Mouse (Mus musculus) limb, embryonic 10.5 days (tissue): ENCODE results near the gene Eid2. TPM values are rescaled to one million over a fixed set of nuclear protein-coding genes. Genes with fewer than 3 reads are reported as not detected.

Experiments
- DNase-seq: peaks from one replicate; pipeline ENCODE4 v3.0.0-alpha.2; 2017; ENCODE audit warnings: low spot score
- H3K27ac ChIP-seq: fragments of 300-500 bp; sonication (generic); 2 replicates; pipeline ENCODE4 v1.5.1; 2016; ENCODE audit warnings: mild to moderate bottlenecking
- H3K27me3 ChIP-seq: fragments of 300-500 bp; sonication (generic); 2 replicates; pipeline ENCODE4 v1.6.1; 2016; ENCODE audit warnings: low read depth, mild to moderate bottlenecking; ENCODE audit not compliant: poor library complexity, severe bottlenecking
- H3K36me3 ChIP-seq: fragments of 300-500 bp; sonication (generic); 2 replicates; pipeline ENCODE4 v1.6.1; 2016; ENCODE audit warnings: mild to moderate bottlenecking, moderate library complexity
- H3K4me1 ChIP-seq: fragments of 300-500 bp; sonication (generic); 2 replicates; pipeline ENCODE4 v1.6.1; 2016
- H3K4me3 ChIP-seq: fragments of 300-500 bp; sonication (generic); 2 replicates; pipeline ENCODE4 v1.5.1; 2016; ENCODE audit warnings: mild to moderate bottlenecking, moderate library complexity
- H3K9me3 ChIP-seq: fragments of 300-500 bp; sonication (generic); replicated peaks from 2 replicates; pipeline ENCODE4 v1.6.1; 2016; ENCODE audit warnings: mild to moderate bottlenecking
- WGBS: fragments of 180-500 bp; shearing (Covaris S2); methylation state at CpG from one replicate; pipeline ENCODE4 v1.1.7; 2016; 5-methylcytosine and 5-hydroxymethylcytosine counted together
- polyA plus RNA-seq: library from polyadenylated mRNA; unstranded; fragments of >200 nt; fragmentation: Nextera tagmentation; extraction: Ambion mirVana; gene quantifications from 2 replicates; pipeline ENCODE4 v1.2.1, GENCODE M21; 2016

Eid2 gene
- polyA plus RNA-seq, 1 experiment from 2014 or later = 2.9 TPM

DNA sequence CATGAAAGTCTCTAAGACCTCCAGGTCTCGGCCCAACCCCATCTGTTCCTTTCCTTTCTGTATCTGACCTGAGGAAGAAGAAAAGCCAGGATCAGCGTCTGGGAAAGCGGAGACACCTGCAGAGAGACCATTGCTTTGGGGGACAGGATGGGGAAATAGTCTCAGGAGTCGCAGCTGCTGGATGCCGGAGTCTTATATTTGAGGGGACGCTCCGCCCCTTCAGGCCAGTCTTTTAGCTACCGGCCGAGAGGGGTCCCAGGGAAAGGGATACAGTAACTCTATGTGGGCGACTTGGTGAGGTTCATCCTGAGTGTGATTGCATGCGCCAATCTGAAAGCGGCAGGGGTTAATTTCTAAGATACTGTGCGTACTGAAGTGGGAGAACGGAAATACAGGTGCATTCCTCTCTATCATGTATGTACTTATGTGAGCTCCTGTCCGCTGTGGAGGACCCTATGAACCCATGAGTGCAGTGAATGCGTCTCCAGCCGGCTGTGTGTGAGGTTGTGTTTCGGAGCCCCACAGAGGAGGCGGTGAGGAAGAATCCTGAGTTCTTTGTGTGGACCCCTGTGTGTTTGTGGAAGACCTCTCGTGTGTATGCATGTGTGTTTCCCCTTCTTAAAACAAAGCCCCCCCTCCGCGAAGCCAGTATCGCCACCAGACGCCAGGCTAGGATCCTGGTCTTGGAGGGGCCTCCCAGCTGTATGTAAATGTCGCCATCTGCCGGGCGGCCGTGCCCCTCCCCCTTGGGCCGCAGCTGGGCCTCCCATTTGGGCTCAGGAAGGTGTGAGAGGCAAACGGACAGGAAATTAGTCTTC, 34.1 kb downstream of the Eid2 start, which contains the start of gene Dll3:
TSS of gene Dll3 (minus strand) at position 623 of the 818 bp plus-strand sequence.
- peaks cover 69% of the 10 kb centered on the region for H3K27me3 ChIP-seq
- H3K27ac ChIP-seq = peak within 1 kb of the TSS; percentile 50
- peaks cover 27% of the 10 kb centered on the region for H3K4me1 ChIP-seq

DNA sequence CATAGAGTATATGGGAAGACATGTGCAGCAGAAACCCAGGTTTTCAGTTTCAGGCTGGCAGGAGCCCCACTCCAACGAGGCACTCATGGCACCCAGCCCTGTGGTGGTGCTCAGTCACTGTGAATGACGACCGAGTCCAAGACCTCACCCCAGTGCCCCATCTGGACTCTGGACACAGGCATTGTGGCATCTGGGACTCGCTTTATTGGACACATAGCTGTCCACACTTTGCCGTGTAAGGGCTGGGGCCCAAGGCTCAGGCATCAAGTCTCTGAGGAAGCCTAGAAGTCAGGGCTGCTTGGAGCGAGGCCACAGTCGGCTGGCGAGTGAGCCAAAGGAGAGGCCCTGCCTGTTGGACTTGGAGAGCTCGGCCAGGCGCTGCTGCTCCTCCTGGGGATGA, 38.0 kb downstream of the Eid2 start:
- WGBS = 93% methylated on average over 10 of the region's 10 CpGs
- Histone ChIP-seq H3K36me3 (peaks cover 68% of the 10 kb centered on the region), H3K27me3 (peaks cover 31% of the 10 kb centered on the region), H3K4me1 (peaks cover 31% of the 10 kb centered on the region), H3K4me3 (no peak overlapping the region), H3K27ac (no peak overlapping the region), H3K9me3 (no peaks in the 10 kb centered on the region)
- DNase-seq = no peak

More for the DNA sequence above, 34.1 kb downstream of the Eid2 start, which contains the start of gene Dll3:
- Histone ChIP-seq H3K36me3 (peaks cover 30% of the 10 kb centered on the region), H3K9me3 (no peaks in the 10 kb centered on the region), H3K4me3 (peak within 1 kb of the TSS; percentile 48)
- DNase-seq = peak; percentile 83
- WGBS = under 1% methylated on average over 30 of the region's 30 CpGs

DNA sequence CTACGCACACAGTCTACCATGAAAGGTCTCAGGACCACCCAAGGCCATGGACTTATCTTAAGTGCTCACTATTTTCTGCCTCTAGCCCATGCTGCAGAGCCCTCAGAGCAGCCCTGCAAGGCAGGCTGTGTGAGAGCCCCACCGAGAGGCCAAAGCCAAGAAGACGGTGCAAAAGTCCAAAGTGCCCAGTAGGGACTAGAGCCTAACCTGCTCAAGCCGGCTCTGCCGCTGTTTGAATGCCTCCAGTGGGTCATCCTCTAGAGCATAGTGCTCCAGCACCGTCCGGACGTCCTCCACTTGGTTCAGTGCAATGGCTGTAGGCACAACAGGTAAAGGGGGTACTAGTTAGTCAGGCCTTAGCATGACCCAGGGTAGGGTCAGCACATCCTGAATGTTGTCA, 38.5 kb downstream of the Eid2 start:
- H3K27ac ChIP-seq = no peak overlapping the region
- H3K36me3 ChIP-seq = peaks cover 68% of the 10 kb centered on the region
- peaks cover 34% of the 10 kb centered on the region for H3K4me1 ChIP-seq
- no peak for DNase-seq
- 93% methylated on average over 8 of the region's 8 CpGs for WGBS
- H3K27me3 ChIP-seq = peaks cover 25% of the 10 kb centered on the region
- H3K9me3 ChIP-seq = no peaks in the 10 kb centered on the region
- no peak overlapping the region for H3K4me3 ChIP-seq

DNA sequence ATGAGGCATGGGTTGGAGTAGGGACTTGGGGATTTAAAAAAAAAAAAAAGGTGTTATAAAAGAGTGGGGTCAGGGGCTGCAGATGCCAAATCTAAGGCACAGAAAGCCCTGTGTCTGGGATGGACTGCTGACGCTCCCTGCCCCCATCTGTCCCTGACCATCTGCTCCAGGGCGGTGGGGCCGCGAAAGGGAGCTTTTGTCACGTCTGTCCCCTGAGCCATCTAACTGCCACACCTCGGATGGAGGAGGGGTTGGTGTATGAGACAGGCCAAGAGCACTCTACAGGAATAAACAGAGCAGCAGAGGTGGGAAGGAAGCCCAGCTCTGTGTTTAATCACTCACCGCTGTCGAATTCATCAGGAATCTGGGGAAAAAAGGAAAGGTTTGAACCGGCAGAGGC, 42.1 kb downstream of the Eid2 start:
- H3K4me3 ChIP-seq = no peak overlapping the region
- 38% methylated on average over 9 of the region's 9 CpGs for WGBS
- peaks cover 68% of the 10 kb centered on the region for H3K36me3 ChIP-seq
- no peak for DNase-seq
- peaks cover 20% of the 10 kb centered on the region for H3K4me1 ChIP-seq
- H3K27ac ChIP-seq = no peak overlapping the region
- no peaks in the 10 kb centered on the region for H3K9me3 ChIP-seq
- H3K27me3 ChIP-seq = no peaks in the 10 kb centered on the region

DNA sequence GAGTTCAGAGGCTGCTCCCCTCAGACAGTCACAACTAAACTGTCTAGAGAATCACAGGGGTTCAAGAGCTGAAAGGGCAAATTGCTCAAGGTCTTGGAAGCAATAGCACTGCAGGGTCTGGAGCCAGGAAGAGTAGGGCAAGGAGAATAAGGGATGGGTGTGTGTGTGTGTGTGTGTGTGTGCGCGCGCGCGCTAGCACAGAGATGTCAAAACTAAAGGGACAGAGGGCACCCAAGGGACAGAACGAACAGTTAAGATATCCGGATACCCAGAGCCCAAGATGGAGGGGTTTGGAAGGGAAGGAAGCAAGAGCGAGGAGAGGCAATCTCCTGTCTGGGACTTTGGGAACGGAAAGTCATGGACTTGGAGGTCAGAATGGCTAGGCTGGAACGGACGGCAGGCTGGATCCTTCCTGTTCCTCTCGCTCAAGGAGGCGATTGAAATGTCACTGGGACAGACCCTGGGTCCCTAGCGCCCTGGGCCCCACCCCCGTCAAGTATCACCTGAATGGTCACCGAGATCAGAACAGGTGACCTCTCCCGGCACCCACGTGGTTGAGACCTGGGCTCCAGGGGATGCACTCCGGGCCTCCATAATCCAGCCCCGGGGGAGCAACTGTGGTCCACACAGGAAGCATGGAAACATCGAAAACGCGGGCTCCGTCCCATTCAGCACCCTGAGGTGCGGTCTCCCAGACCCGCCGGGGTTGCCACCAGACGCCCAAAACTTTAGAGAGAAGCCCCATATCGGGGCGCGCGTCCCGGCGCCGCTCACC, 43.7 kb downstream of the Eid2 start:
- WGBS = 6% methylated on average over 35 of the region's 35 CpGs
- peaks cover 20% of the 10 kb centered on the region for H3K4me1 ChIP-seq
- peak overlapping the region; percentile 84 for H3K4me3 ChIP-seq
- H3K27me3 ChIP-seq = no peaks in the 10 kb centered on the region
- H3K36me3 ChIP-seq = peaks cover 68% of the 10 kb centered on the region
- no peaks in the 10 kb centered on the region for H3K9me3 ChIP-seq
- DNase-seq = no peak
- H3K27ac ChIP-seq = peak overlapping the region; percentile 93

DNA sequence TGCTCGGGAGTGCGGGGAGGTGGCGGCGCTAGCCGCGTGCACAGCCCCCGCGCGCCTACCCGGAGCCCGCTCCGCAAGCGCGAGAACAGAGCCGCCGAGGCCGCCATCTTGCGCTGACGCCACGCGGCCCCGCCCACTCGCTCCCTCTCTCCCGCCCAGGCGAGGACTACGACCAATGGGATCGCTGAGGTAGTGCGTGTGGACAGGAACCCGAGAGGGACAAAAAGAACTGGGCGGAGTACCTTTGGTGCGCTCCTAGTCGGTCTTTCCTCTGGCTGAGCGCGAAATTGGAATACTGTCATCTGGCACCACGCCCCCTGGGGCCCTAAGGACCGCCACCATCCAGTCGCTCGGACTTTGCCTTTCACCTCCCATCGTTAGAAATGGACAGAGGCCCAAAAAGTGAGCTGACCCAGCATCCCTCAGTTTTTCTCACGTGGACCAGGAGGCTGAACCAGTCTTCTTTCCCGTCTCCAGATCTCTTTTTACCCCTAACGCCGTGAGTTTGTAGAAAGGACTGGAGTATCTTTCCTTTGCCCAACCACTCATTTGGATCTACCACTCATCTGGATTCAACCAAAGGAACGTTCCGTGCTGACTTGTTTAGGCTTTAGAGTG, 44.4 kb downstream of the Eid2 start, which contains the start of gene Timm50:
TSS of gene Timm50 (minus strand) at position 147 of the 618 bp plus-strand sequence.
- DNase-seq = peak; percentile 96
- peak within 1 kb of the TSS; percentile 93 for H3K27ac ChIP-seq
- peak within 1 kb of the TSS; percentile 84 for H3K4me3 ChIP-seq
- no peaks in the 10 kb centered on the region for H3K27me3 ChIP-seq
- peaks cover 68% of the 10 kb centered on the region for H3K36me3 ChIP-seq
- H3K9me3 ChIP-seq = no peaks in the 10 kb centered on the region
- WGBS = under 1% methylated on average over 45 of the region's 45 CpGs
- peaks cover 20% of the 10 kb centered on the region for H3K4me1 ChIP-seq

DNA sequence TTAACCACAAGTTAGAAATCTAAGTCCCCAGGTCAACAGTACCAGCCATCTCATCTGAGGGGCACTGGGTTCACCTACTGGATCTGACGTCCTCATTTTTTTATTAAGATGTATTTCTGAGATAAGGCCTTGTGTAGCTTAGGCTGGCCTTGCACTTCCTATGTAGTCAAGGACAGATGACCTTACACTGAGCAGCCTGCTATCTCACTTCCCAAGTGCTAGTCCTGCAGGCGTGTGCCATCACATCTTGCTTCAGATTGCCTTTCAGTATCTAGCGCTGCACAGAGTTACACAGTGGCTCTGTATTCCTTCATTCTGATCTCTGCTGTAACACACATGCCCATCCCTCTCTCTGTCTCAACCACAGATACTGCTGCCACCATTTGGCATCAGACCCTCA, 50.4 kb downstream of the Eid2 start:
- no peaks in the 10 kb centered on the region for H3K9me3 ChIP-seq
- no peak overlapping the region for H3K27ac ChIP-seq
- DNase-seq = no peak
- H3K4me1 ChIP-seq = no peaks in the 10 kb centered on the region
- no peak overlapping the region for H3K4me3 ChIP-seq
- peaks cover 92% of the 10 kb centered on the region for H3K36me3 ChIP-seq
- no peaks in the 10 kb centered on the region for H3K27me3 ChIP-seq
- WGBS = 89% methylated on average over 3 of the region's 3 CpGs

DNA sequence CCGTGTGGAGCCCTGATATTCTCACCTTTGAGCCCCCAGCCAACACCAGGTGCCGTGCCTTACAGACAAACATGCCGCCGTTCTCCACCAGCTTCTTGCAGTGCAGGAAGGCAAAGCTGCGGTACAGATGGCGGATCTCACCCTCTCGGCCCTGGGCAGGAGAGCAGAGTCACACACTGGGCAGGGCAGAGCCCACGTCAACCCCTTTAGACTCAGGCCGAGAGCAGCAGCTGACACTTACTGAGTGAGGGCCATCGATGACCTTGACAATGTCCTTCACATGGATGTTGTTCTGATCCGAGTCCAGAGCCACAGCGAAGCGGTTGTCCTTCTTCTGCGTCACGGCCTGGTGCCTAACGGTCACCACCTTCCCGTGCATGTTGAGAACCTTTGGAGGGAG, 51.0 kb downstream of the Eid2 start:
- Histone ChIP-seq H3K27ac (no peak overlapping the region), H3K4me3 (no peak overlapping the region), H3K36me3 (peaks cover 99% of the 10 kb centered on the region), H3K4me1 (no peaks in the 10 kb centered on the region), H3K27me3 (no peaks in the 10 kb centered on the region), H3K9me3 (no peaks in the 10 kb centered on the region)
- 92% methylated on average over 17 of the region's 17 CpGs for WGBS
- DNase-seq = no peak

Other genes starting within 250 kb of the Eid2 start
- 438 and 454 TPM in 2 replicates for gene Psmc4, start 217.8 kb upstream of the Eid2 start, polyA plus RNA-seq
- gene Fcgbp, start 196.6 kb upstream of the Eid2 start, polyA plus RNA-seq = 0.31 and 0.36 TPM in 2 replicates
- gene 9530053A07Rik, start 138.4 kb upstream of the Eid2 start, polyA plus RNA-seq = 0.01 TPM in 1 of 2 replicates, not detected in the other
- gene Fbl, start 98.2 kb upstream of the Eid2 start, polyA plus RNA-seq = 166 and 214 TPM in 2 replicates
- gene Dyrk1b, start 88.4 kb upstream of the Eid2 start, polyA plus RNA-seq = 13.4 and 21.0 TPM in 2 replicates
- gene Eid2b, start 9.9 kb downstream of the Eid2 start, polyA plus RNA-seq = 7.6 and 11.2 TPM in 2 replicates
- gene Selenov, start 23.3 kb downstream of the Eid2 start, polyA plus RNA-seq = not detected in 2 replicates
- 0.56 and 2.3 TPM in 2 replicates for gene Dll3, start 34.4 kb downstream of the Eid2 start, polyA plus RNA-seq
- gene Timm50, start 44.2 kb downstream of the Eid2 start, polyA plus RNA-seq = 223 and 243 TPM in 2 replicates
- 123 and 124 TPM in 2 replicates for gene Supt5, start 70.9 kb downstream of the Eid2 start, polyA plus RNA-seq
- 972 and 1,174 TPM in 2 replicates for gene Rps16, start 82.8 kb downstream of the Eid2 start, polyA plus RNA-seq
- gene Plekhg2, start 104.7 kb downstream of the Eid2 start, polyA plus RNA-seq = 90.5 and 118 TPM in 2 replicates
- gene Zfp36, start 112.4 kb downstream of the Eid2 start, polyA plus RNA-seq = 7.5 and 7.9 TPM in 2 replicates
- gene Med29, start 124.8 kb downstream of the Eid2 start, polyA plus RNA-seq = 65.1 and 67.0 TPM in 2 replicates
- gene Paf1, start 125.1 kb downstream of the Eid2 start, polyA plus RNA-seq = 81.3 and 91.5 TPM in 2 replicates
- gene Gmfg, start 169.6 kb downstream of the Eid2 start, polyA plus RNA-seq = 6.8 and 7.7 TPM in 2 replicates
- gene Lrfn1, start 184.1 kb downstream of the Eid2 start, polyA plus RNA-seq = 4.1 and 5.0 TPM in 2 replicates
- gene Ifnl2, start 242.6 kb downstream of the Eid2 start, polyA plus RNA-seq = not detected in 2 replicates